Mouse (Mus musculus) frontal cortex, postnatal 25 days (tissue): ENCODE measurements around the gene B4galt1.

Experiments
- DNase-seq, 2 experiments: peaks; one replicate each; pipeline ENCODE4 v3.0.0; 2022; ENCODE audit warnings: low spot score in 2 of 2

Gene B4galt1

GRCm38 (mm10) chr4:40781143-40781542 is 72.7 kb downstream of the B4galt1 start:
- no peak for DNase-seq

GRCm38 (mm10) chr4:40778656-40779055 is 75.1 kb downstream of the B4galt1 start:
- no peak for DNase-seq

- no peak for DNase-seq
These were observed 76.7 kb downstream of the B4galt1 start for GRCm38 (mm10) chr4:40777116-40777515.

- no peak for DNase-seq
These were observed 77.4 kb downstream of the B4galt1 start for GRCm38 (mm10) chr4:40776416-40776815.

- peak; percentile 12 to 39 for DNase-seq
These were observed 79.2 kb downstream of the B4galt1 start for GRCm38 (mm10) chr4:40774279-40775259.

GRCm38 (mm10) chr4:40759876-40760275 is 93.9 kb downstream of the B4galt1 start:
- no peak for DNase-seq

GRCm38 (mm10) chr4:40757780-40758420 is 95.9 kb downstream of the B4galt1 start, which contains the start of gene Smu1:
Smu1 (minus strand) TSS chr4:40757923.
- peak; percentile 93 to 94 for DNase-seq

- no peak for DNase-seq
These were observed 96.5 kb downstream of the B4galt1 start for GRCm38 (mm10) chr4:40757157-40757779.
